Mouse (Mus musculus) olfactory bulb, adult 2 months (tissue): ENCODE measurements around the gene Gm26741.

Source experiments
- CTCF ChIP-seq: fragments of 200-500 bp; IDR thresholded peaks from 2 replicates; pipeline ENCODE4 v1.5.1; 2012; ENCODE audit warnings: low read depth, mild to moderate bottlenecking, low read length, moderate library complexity; ENCODE audit not compliant: insufficient read depth
- POLR2A ChIP-seq: fragments of 200-500 bp; IDR thresholded peaks from 2 replicates; pipeline ENCODE4 v1.6.1; 2012; ENCODE audit warnings: mild to moderate bottlenecking, low read depth, low read length, moderate library complexity; ENCODE audit not compliant: insufficient read depth

GRCm38 (mm10) chr10:52376422-52376821 lies 17.9 kb downstream of the Gm26741 start:
- TF ChIP-seq CTCF (no peak), POLR2A (no peak)
